Mouse (Mus musculus) myocyte (in vitro differentiated cells): ENCODE results near the gene Akr1b7.

Experiments
- CEBPB ChIP-seq: IDR thresholded peaks from 2 replicates; pipeline ENCODE4 v1.6.1; 2011; ENCODE audit warnings: mild to moderate bottlenecking, moderate library complexity; ENCODE audit not compliant: poor library complexity, insufficient read depth, severe bottlenecking
- E2F4 ChIP-seq: IDR thresholded peaks from one replicate; pipeline ENCODE4 v1.6.1; 2011; ENCODE audit warnings: mild to moderate bottlenecking, control low read depth, moderate library complexity; ENCODE audit not compliant: insufficient read depth
- MAX ChIP-seq: IDR thresholded peaks from one replicate; pipeline ENCODE4 v1.6.1; 2011; ENCODE audit warnings: low read depth, mild to moderate bottlenecking, control low read depth
- MYOD1 ChIP-seq, 3 experiments: IDR thresholded peaks; one replicate each; pipeline ENCODE4 v1.6.1; 2011; ENCODE audit warnings: control low read depth in 2 of 3, low read depth in 2 of 3, mild to moderate bottlenecking in 2 of 3, moderate library complexity in 1 of 3; ENCODE audit not compliant: insufficient read length in 2 of 3, control insufficient read depth in 1 of 3
- MYOG ChIP-seq, 3 experiments: IDR thresholded peaks; one replicate each; pipeline ENCODE4 v1.6.1; 2011; ENCODE audit warnings: control low read depth in 2 of 3, low read depth in 2 of 3, mild to moderate bottlenecking in 2 of 3; ENCODE audit not compliant: insufficient read length in 2 of 3, control insufficient read depth in 1 of 3, insufficient read depth in 1 of 3
- POLR2A ChIP-seq: IDR thresholded peaks from one replicate; pipeline ENCODE4 v1.6.1; 2011; ENCODE audit warnings: low read depth, mild to moderate bottlenecking, control low read depth, moderate library complexity; ENCODE audit not compliant: insufficient read length
- POLR2AphosphoS2 ChIP-seq: IDR thresholded peaks from one replicate; pipeline ENCODE4 v1.6.1; 2011; ENCODE audit warnings: low read depth, control low read depth; ENCODE audit not compliant: insufficient read length
- REST ChIP-seq: IDR thresholded peaks from one replicate; pipeline ENCODE4 v1.6.1; 2011; ENCODE audit warnings: mild to moderate bottlenecking, control low read depth, moderate library complexity; ENCODE audit not compliant: insufficient read depth, insufficient read length
- SRF ChIP-seq: IDR thresholded peaks from one replicate; pipeline ENCODE4 v1.6.1; 2011; ENCODE audit warnings: low read depth; ENCODE audit not compliant: control insufficient read depth, insufficient read length
- TCF12 ChIP-seq: IDR thresholded peaks from one replicate; pipeline ENCODE4 v1.6.1; 2011; ENCODE audit warnings: mild to moderate bottlenecking, control low read depth; ENCODE audit not compliant: poor library complexity, insufficient read depth, severe bottlenecking
- TCF3 ChIP-seq: IDR thresholded peaks from one replicate; pipeline ENCODE4 v1.6.1; 2011; ENCODE audit warnings: low read depth, control low read depth; ENCODE audit not compliant: insufficient read length
- USF1 ChIP-seq: IDR thresholded peaks from one replicate; pipeline ENCODE4 v1.6.1; 2011; ENCODE audit warnings: low read depth, mild to moderate bottlenecking, control low read depth, moderate library complexity

DNA sequence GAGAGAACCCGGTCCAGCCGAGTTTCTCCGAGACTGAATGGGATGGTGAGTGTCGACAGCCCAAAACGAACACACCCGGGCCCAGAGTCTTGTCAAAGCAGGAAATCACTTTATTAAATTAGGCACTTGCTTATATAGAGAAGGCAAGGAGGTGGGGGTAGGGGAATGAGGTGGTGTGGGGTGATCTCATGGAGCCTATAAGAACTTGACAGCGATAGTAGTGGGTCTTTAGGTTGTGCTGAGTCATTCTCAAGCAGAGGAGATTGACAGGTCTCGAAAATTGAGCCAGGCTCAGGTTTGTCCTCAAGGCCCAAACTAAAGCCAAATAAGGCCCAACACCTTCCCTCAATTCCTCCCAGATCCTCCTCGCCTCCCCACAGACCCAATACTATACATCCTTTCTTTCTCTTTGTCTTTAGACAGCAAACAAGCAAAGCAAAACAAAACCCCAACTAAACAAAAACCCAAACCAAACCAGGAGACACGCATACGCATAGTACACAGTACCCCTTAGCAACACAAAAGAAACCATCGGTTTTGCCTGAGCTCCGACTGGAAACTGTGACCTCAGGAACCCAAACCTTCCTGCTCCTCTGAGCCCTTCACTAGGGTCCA is 12.4 kb upstream of the Akr1b7 start:
- TF ChIP-seq USF1 = no peak
- TF ChIP-seq POLR2AphosphoS2 = no peak
- no peak for TF ChIP-seq POLR2A
- TF ChIP-seq MAX = no peak
- no peak for TF ChIP-seq TCF3
- TF ChIP-seq E2F4 = no peak
- TF ChIP-seq MYOD1 (IDR thresholded peaks at IDR 0.05; ENCODE audit: control insufficient read depth in 1 of 3, insufficient read length in 2 of 3, low read depth in 2 of 3) = no peak
- TF ChIP-seq SRF = no peak
- no peak for TF ChIP-seq MYOG (IDR thresholded peaks at IDR 0.05; ENCODE audit: control insufficient read depth in 1 of 3, insufficient read depth in 1 of 3, insufficient read length in 2 of 3, low read depth in 2 of 3)
- TF ChIP-seq TCF12 = no peak
- no peak for TF ChIP-seq REST
- TF ChIP-seq CEBPB = no peak
